Mouse (Mus musculus): Measurements from ENCODE around the gene Mif4gd.

- no peak for TF ChIP-seq GATA1 (IDR thresholded peaks at IDR 0.05; ENCODE audit: borderline replicate concordance, low read length)
- no peak for TF ChIP-seq FLI1 (IDR thresholded peaks at IDR 0.05; ENCODE audit: low read length)
Observed at GRCm38 (mm10) chr11:115598309-115598708, 14.5 kb downstream of the Mif4gd start.
